Comparison of ENCODE assay signal across 10 mouse cellular contexts in the genomic region with DNA sequence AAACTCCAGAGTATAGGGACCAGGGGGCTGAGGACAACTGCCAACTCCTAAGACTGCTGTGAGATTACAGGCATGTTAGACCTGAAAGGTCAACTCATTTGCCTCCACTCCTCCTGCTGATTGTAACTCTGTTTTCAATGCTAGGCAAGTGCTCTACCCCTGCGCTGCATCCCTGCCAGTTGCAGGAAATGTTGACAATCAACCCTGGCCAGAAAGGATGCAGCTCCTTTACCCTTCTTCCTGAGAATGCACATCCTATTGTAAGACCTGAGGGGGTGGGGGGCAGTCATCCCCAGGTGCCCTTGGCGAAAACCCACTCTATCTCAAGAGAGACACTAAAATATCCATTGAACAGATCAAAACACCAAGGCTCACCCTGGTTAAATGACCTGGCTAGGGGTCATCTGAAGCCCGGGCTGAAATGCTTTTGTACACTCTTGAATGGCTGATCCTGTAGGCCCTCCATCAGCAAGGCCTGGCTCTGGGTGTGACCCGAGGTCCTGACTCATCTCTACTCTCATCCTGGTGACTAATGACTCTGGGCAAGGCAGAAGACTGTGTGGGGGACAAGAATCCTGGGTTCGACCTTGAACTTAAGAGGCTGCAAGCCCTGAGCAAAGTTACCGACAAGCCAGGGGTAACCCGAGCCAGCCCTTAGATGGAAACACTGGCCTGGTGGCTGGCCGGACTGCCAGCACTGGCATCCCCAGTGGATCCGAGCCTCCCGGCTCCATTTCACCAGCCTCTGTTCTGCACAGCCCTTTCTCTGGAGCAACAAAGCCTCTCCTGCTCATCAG. TPM values are rescaled to one million over a fixed set of nuclear protein-coding genes. Genes with fewer than 3 reads are reported as not detected.
A peak's percentile ranks its signal among the peaks of the same experiment; 100 is the strongest.
DNase-seq lines count a peak whose midpoint lies in the region; ATAC-seq lines count a peak whose summit lies in the region.
"Had no signal": no experiment of that assay in that cellular context is flagged by ENCODE, and none has a peak within 500 bp of the region (broad histone marks: within the 10 kb centered on the region; RNA-seq: fewer than 3 reads in every experiment).

No protein-coding gene starts in this region.

- no peaks in the 10 kb centered on the region for H3K27me3 ChIP-seq in midbrain, embryonic 10.5 days (ENCODE audit: low read depth, poor library complexity, severe bottlenecking)
- no peaks in the 10 kb centered on the region for H3K27me3 ChIP-seq in midbrain, embryonic 15.5 days (replicated peaks)
- H3K27me3 ChIP-seq in embryonic facial prominence, embryonic 13.5 days, result no peaks in the 10 kb centered on the region
- no peaks in the 10 kb centered on the region for H3K27me3 ChIP-seq in neural tube, embryonic 15.5 days (replicated peaks)
- H3K27me3 ChIP-seq: forebrain, embryonic 15.5 days had no signal

- no peak overlapping the region for H3K4me2 ChIP-seq in midbrain, embryonic 15.5 days
- H3K4me2 ChIP-seq in embryonic facial prominence, embryonic 13.5 days, result no peak overlapping the region
- H3K4me2 ChIP-seq in neural tube, embryonic 15.5 days, result no peak overlapping the region
- H3K4me2 ChIP-seq: forebrain, embryonic 15.5 days had no signal

- peak; percentile 89 to 92 for DNase-seq in adrenal gland, adult (ENCODE audit: inconsistent age in 2 of 2, low spot score in 1 of 2)
- no peak for DNase-seq in adrenal gland, postnatal 4 days (ENCODE audit: low spot score in 2 of 2)
- no peak for DNase-seq in midbrain, embryonic 10.5 days (ENCODE audit: low spot score)
- DNase-seq in liver, result no peak
- no peak for DNase-seq in spleen, adult 12 weeks (ENCODE audit: low spot score)

- no peak overlapping the region for H3K4me3 ChIP-seq in midbrain, embryonic 10.5 days
- no peak overlapping the region for H3K4me3 ChIP-seq in midbrain, embryonic 15.5 days
- H3K4me3 ChIP-seq in embryonic facial prominence, embryonic 13.5 days, result no peak overlapping the region
- no peak overlapping the region for H3K4me3 ChIP-seq in neural tube, embryonic 15.5 days (replicated peaks)
- H3K4me3 ChIP-seq: forebrain, embryonic 15.5 days had no signal

- H3K9me3 ChIP-seq in midbrain, embryonic 10.5 days (replicated peaks), result no peaks in the 10 kb centered on the region
- H3K9me3 ChIP-seq in midbrain, embryonic 15.5 days, result no peaks in the 10 kb centered on the region
- H3K9me3 ChIP-seq in embryonic facial prominence, embryonic 13.5 days, result no peaks in the 10 kb centered on the region
- H3K9me3 ChIP-seq in neural tube, embryonic 15.5 days (replicated peaks), result no peaks in the 10 kb centered on the region
- H3K9me3 ChIP-seq: forebrain, embryonic 15.5 days had no signal

- H3K27ac ChIP-seq in midbrain, embryonic 10.5 days (replicated peaks), result peak overlapping the region; percentile 46; the same call in 1 of the 2 replicates
- no peak overlapping the region for H3K27ac ChIP-seq in midbrain, embryonic 15.5 days
- H3K27ac ChIP-seq in embryonic facial prominence, embryonic 13.5 days, result peak overlapping the region; percentile 70; the same call in 1 of the 2 replicates
- 0 out of 2 replicates have a peak overlapping the region, but pooled peaks have one; percentile 18 for H3K27ac ChIP-seq in neural tube, embryonic 15.5 days (replicated peaks)
- H3K27ac ChIP-seq: macrophage had no signal

- peaks cover 14% of the 10 kb centered on the region; the same call in 1 of the 2 replicates for H3K36me3 ChIP-seq in midbrain, embryonic 10.5 days
- H3K36me3 ChIP-seq in midbrain, embryonic 15.5 days (replicated peaks), result no peaks in the 10 kb centered on the region
- H3K36me3 ChIP-seq in embryonic facial prominence, embryonic 13.5 days, result no peaks in the 10 kb centered on the region
- H3K36me3 ChIP-seq in neural tube, embryonic 15.5 days, result no peaks in the 10 kb centered on the region
- H3K36me3 ChIP-seq: forebrain, embryonic 15.5 days had no signal

- 73% methylated on average over 10 of the region's 10 CpGs for WGBS in midbrain, embryonic 10.5 days
- WGBS in midbrain, embryonic 15.5 days, result 62% methylated on average over 10 of the region's 10 CpGs
- 53% methylated on average over 10 of the region's 10 CpGs for WGBS in embryonic facial prominence, embryonic 13.5 days
- 61% methylated on average over 10 of the region's 10 CpGs for WGBS in neural tube, embryonic 15.5 days

- no peak overlapping the region for H3K9ac ChIP-seq in midbrain, embryonic 15.5 days
- H3K9ac ChIP-seq in embryonic facial prominence, embryonic 13.5 days, result no peak overlapping the region
- H3K9ac ChIP-seq in neural tube, embryonic 15.5 days (replicated peaks), result no peak overlapping the region
- H3K9ac ChIP-seq: forebrain, embryonic 15.5 days had no signal

- no peak for ATAC-seq in midbrain, embryonic 15.5 days (replicated peaks)
- no peak for ATAC-seq in embryonic facial prominence, embryonic 13.5 days (ENCODE audit: insufficient number of reproducible peaks, insufficient read depth, low FRiP score, low TSS enrichment, low read depth)
- ATAC-seq in neural tube, embryonic 15.5 days (ENCODE audit: low FRiP score), result no peak
- ATAC-seq: forebrain, embryonic 15.5 days had no signal

- H3K4me1 ChIP-seq in midbrain, embryonic 10.5 days, result peaks cover 51% of the 10 kb centered on the region
- peaks cover 22% of the 10 kb centered on the region for H3K4me1 ChIP-seq in midbrain, embryonic 15.5 days
- H3K4me1 ChIP-seq in embryonic facial prominence, embryonic 13.5 days, result peaks cover 73% of the 10 kb centered on the region
- H3K4me1 ChIP-seq in neural tube, embryonic 15.5 days, result peaks cover 38% of the 10 kb centered on the region

RNA-seq across cellular contexts. Expression of a gene that starts 32.2 kb away (rescaled TPM):
- 10 to 100 TPM; 39.4 to 41.8 TPM for total RNA-seq in adrenal gland, postnatal 4 days (2021)
- 24.8 and 29.7 TPM in 2 replicates for polyA plus RNA-seq in midbrain, embryonic 10.5 days (2016; fragmentation: Nextera tagmentation; extraction: Ambion mirVana)
- 35.1 and 35.7 TPM in 2 replicates for polyA plus RNA-seq in midbrain, embryonic 15.5 days (2015; fragmentation: Nextera tagmentation; extraction: Ambion mirVana)
- polyA plus RNA-seq in embryonic facial prominence, embryonic 13.5 days (2015; fragmentation: Nextera tagmentation; extraction: Ambion mirVana), result 30.5 and 33.3 TPM in 2 replicates
- polyA plus RNA-seq in neural tube, embryonic 15.5 days (2015; fragmentation: Nextera tagmentation; extraction: Ambion mirVana), result 16.5 and 18.5 TPM in 2 replicates
- polyA plus RNA-seq: macrophage had no signal

Comparison
In these comparisons a context has a peak if more than half of its experiments do, and no peak if none do; other contexts are left out.
1. DNase-seq: peak in adrenal gland, adult (2 of 2); none in adrenal gland, postnatal 4 days (0 of 2), midbrain, embryonic 10.5 days (single experiment), liver (single experiment) and spleen, adult 12 weeks (single experiment).